Mouse (Mus musculus): ENCODE measurements at regions not wholly inside any gene's neighbourhood (a gene's known extent, or its start where the extent isn't known, plus 50 kb on each side); places are given as distances from the start of the nearest gene placed in this dataset.

DNA sequence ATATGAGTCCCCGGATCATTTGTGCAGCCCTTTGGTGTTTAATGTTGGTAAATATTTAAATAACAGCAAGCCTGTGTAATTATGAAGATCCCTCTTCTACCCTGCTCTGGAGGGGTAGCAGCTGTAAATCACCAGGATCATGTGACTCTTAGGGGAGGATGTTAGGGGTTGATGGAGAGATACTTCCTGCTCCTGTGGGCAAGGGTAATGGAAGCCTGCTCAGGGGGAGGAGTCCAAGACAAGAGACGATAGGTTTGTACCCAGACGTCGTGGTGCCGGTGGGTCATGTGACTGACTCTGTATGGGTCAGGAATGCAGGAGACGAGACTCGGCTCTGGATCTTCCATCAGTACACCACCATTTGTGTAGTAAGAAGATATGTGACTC, 166.7 kb downstream of the Cdh26 start:
- DNase-seq, result no peak

DNA sequence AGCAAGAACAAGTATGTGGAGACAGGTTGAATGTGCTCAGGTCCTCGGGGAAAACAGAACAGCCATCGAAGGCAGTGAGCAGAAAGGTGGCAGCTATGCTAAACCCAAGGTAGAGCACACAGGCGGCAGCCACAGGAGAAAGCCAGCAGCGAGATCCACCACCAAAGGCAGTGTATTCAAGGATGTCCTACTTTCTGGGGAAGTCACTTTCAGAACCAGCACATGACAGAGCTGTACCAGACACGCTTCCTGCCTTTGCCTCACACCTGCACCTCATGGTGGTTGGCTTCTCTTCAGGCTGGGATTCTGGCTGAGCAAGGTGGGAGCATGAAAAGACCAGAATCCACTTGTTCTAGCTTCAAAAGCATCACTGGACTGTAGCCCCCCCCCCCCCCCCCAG, 168.0 kb downstream of the Cdh26 start:
- no peak for DNase-seq

DNA sequence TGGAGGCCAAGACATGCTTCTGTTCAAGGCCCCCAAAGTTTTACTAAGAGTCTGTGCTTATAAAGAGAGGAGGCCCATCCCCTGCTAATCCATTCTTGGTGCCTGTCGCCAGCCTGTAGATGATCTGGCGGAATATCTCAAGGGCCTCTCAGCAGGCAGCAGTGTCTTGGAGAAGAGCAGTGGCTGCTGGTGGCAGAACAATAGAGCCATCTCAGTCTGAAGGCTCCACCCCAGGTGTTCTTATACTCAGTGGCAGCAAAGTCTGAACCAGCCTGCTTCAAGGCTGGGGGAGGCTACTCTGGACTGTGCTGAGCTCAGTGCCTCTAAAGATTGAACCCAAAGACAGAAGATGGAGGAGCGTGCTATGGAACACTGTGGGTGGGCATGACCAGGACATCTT, 168.5 kb downstream of the Cdh26 start:
- no peak for DNase-seq

DNA sequence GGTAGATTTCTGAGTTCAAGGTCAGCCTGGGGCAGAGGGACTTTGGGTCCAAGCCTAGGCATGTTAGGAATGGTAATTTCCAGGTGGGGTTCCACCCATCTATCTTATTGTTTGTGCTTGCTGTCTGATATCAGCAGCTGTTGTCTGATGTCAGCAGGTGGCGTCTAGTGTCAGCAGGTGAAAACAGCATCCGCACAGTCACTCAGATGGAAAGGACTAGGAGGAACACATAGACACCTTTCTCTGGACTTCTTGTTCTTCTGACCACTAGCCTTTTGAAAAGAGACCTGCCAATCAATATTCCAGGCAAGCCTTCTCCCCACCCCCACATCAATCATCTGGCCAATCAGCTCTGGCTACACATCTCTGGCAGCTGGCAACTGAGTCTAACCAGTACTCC, 173.1 kb downstream of the Cdh26 start:
- DNase-seq, result no peak

DNA sequence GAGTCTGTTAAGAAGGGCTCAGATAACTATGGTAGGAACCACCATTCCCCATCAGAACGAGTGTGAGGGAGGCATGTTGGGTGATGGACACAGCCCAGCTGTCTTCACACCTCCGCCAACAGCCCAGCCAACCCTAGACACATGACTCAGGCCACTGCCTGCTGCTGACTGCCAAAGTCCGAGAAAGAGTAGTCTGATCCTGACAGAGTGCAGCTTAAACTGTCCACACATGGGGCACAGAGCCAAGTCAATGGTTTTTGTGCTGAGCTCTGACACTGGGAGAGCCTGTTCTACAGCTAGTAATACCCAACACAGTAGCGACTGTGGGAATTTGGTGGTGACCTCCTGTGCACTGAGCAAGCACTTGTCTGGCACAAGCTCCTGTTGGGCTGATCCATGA, 176.4 kb downstream of the Cdh26 start:
- no peak for DNase-seq

DNA sequence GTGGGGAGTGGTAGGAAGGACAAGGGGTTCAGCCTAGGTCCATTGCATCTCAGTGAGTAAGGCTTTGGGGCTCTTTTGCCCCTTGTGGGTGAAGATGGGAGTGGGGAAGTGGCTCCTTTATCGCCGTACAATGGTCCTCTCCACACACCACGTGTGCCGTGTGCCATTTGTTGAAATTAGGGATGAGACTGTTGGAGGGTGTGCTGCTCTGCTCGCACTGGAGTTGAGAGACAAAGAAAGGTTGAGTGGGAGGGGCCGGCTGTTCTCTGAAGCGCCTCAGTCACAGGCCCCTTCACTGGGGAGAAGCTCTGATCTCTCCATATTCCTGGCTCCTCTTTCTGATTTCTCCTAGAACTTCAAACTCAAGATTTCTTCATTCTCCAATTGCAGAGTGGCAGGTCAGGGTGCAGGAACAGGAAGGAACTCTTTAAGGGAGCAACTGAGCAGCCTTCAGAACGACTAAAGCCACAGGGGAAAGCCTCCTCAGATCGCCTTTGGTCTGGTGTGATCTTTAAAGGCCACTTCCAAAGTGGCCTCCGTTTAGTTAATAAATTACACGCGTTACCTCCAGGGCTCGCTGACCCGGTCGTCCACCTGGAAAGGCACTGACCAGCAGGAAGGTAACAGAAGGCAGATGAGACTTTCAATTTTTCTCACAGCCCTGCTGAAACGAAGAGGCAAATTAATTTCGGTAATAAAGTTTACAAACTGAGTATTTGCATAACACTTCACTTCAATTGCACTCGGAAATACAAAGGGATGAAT, 180.1 kb downstream of the Cdh26 start:
- no peak for DNase-seq

DNA sequence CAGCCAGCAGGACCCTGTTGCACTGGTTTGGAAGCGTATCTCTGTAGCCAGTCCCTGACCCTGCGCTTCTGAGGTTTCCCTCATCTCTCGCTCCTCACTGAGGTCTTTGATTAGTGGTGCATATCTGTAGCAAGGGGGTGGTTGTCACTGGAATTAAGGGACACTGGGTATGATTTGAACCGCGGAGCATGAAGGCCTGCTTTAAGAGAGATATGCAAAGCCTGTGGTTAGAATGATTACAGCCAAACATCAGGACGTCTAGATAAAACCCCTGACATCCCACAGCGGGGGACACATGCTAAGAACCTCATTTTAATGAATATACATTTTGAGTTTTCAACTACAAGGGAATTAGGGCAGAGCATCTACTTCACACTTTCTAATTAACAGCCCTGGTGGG, 184.4 kb downstream of the Cdh26 start:
- no peak for DNase-seq

DNA sequence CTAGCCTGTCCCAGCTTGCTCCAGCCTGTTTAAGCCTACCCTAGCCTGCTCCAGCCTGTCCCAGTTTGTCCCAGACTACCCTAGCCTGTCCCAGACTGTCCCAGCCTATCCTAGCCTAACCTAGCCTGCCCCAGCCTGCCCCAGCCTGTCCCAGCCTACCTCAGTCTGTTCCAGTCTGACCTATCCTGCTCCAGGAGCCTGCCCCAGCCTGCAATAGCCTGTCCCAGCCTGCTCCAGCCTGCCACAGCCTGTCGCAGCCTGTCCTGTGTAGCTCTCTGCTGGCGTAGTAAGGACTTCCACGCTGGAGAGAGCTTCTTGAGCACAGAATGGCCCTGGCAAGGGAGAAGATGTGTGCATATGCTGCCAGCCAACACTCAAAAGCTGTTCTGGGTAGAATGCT, 192.5 kb downstream of the Cdh26 start:
- no peak for DNase-seq

DNA sequence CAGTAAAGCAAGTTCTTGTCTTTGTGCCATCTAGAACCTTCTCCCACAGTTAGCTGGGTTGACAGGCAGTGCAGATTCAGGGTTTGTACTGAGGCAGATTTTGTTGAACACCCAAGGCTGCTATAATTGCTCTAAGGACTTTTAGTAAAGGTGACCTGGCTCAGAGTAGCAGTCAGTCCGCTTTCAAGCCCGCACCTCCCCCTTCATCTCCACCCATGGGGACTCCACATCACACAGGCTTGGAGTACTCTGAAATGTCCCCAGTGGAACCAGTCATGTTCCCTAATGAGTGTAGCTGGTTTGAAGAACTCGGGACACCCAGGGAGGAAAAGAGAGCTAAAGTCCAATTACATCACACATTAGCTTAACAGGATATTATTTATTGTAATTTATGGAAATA, 194.1 kb downstream of the Cdh26 start:
- no peak for DNase-seq

DNA sequence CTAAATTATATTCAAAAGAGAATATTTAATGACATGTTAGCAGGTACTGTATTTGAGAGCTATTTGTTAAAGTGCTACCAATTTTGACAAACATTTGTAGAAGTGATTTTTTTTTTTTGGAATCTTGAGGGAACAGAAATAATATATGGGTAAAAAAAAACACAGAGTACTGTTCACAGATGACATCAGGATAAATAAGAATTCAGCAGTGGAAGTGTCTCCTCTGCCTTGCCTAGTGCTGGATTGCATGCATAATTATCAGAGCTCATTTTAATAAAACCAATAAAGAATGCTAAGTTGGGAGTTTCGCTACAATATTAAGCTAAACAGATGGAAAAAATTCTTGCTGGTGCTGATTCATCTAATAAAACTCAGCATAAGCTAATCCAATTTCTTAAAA, 194.6 kb downstream of the Cdh26 start:
- DNase-seq, result no peak

DNA sequence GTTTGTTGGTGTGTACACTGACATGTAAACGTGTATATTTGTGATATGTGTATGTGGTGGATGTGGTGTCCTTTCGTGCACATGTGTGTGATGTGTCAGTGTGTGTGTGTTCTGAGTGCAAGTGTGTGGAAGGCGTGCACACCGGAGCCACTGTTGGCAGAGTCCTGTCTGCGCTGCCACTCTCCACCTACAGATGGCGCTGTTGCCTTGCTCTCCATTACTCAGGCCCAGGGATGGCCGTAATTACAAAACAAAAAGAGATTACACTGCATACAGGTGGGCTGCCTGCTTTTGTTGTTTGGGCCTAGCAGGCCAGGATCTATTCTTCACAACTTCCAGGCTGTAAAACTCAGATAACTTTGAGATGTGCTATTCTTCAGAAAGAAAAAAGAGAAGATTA, 199.4 kb downstream of the Cdh26 start:
- peak; percentile 31 for DNase-seq

DNA sequence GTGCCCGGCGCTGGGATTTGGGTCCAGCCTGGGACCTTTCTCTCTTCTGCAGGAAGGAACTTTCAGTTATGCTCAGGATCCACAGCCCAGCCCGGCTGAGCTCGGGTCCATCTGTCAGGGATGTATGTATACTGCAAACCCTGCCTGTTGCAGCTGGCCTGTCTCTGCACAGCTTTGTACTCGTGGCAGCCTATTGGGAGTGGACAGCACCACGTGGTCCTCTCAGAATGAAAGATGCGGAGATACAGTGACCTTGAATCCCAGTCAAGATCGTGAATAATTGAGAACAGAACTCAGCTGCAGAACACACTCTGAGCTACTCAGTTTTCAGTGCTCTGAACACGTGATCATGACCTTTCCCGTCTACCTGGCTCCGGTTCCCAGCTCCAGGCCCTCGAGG, 200.2 kb downstream of the Cdh26 start:
- no peak for DNase-seq

DNA sequence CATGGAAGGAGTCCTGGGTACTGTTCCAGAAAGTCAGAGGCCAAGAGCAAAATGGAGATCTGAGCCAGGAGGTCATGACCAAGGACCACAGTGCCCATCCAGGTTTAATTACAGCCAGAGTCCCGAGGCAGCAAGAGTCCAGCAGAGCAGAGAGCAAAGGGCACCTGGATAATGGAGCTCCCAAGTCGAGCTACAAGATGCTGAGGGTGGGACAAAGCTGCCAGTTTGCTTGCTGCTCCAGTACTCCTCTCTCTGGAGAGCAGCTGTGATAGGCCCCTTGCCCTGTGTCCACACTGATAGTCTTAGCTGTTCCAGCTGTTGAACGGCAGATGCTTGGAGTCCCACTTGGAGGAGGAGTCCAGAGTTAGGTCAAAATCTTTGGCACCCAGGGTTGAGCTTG, 201.0 kb downstream of the Cdh26 start:
- DNase-seq, result no peak

DNA sequence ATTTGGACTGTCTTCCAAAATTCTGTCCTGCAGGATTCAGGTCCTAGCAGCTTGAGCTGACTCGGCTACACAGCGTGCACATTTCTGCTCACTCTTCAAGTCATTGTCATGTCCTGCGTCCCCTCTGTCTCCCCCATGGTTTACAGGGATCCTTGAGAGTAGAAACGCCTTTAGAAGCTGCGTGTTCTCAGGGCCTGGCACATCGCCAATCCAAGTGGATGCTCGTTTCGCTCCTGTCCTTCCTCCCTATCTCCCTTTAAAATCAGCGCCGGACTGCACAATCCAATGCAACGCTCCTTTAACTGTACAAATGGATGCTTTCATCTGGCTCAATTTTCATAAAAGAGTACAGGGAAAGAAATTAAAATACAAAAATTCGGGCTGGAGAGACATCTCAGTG, 201.6 kb downstream of the Cdh26 start:
- DNase-seq, result no peak

DNA sequence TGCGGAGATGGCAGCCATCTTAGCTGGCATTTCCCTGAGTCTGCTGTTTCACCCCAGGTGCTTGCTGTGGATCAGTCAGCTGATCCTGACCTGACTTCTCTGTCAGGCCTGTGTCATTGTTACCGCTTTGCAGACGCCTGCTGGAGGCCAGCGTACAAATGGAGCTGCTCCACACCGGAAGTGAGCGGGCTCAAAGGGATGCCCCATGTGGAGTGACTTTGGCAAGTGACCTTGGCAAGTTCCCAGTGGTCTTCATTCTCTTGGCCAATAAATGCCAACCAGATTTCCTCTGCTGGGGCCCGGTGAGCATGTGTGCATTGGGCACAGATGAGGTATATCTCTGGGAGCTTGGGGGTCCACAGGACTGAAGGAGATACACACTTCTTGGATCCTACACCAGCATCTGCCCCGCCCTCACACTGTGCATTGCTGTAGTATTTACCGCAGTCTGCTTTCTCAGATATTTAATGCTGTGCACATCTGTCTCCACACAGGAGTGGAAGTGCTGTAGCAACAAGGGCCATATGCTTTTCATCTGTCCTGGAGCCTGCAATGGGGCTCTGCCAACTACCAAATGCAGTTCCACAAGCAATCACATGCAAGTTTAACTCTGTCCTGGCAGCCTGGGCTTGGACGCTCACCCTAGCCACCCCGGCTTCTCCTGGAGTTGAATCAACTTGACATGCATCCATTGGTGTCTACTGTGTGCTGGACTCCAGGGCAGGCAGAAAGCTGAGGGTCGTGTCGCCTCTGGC, 202.7 kb downstream of the Cdh26 start:
- DNase-seq, result no peak

DNA sequence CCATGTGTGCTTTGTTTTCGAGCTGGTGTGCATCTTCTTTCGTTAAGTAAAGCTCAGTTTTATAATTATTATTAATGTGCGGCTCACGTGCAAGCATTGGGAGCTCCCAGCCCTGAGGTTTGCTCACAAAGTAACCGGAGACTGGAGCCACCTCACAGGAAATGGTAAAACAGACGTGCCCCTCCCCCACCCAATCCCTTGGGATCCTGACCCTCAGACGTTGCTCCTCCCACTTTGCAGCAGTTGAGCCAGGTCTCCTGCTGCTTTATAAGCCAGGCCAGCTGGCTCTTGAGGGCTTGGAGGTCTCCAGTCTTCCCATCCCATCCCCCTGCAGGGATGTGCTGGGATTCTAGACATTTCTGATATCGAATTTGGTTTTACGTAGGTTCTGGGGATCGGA, 203.8 kb downstream of the Cdh26 start:
- DNase-seq, result no peak

DNA sequence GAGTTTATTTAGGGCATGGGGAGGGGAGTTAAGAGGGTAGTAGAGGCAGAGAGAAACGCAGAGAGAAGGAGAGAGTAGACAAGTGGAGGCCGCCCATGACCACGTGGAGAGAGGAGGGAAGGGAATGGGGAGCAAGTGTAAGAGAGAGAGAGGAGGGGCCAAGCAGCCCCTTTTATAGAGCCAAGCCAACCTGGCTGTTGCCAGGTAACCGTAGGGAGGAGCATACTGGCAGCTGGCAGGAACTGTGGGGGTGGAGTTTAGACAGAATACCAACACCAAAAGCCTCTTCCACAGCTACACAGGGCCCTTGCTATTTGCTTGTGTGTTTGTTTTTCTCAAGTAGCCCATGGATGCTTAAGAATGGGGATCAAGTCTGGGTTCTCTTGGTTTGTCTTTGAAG, 205.4 kb downstream of the Cdh26 start:
- DNase-seq, result no peak

DNA sequence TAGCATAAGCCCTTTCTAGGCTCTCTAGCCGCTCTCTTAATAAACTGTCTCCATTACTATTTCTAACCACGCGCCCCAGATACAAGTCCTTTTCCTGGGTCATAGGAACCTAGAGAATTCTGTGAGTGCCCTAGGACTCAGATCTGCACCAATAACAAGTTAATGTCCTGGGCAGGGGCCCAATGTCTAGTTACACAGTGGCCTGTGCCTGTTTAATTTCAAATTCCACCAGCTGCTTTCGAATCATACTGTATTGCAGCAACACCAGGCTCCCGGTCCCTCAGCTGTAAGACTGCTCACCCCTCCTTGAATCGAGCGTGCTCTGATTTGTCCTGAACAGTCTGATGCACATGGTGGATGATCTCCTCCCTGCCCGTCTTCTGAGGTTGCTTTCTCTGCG, 206.6 kb downstream of the Cdh26 start:
- DNase-seq, result no peak

DNA sequence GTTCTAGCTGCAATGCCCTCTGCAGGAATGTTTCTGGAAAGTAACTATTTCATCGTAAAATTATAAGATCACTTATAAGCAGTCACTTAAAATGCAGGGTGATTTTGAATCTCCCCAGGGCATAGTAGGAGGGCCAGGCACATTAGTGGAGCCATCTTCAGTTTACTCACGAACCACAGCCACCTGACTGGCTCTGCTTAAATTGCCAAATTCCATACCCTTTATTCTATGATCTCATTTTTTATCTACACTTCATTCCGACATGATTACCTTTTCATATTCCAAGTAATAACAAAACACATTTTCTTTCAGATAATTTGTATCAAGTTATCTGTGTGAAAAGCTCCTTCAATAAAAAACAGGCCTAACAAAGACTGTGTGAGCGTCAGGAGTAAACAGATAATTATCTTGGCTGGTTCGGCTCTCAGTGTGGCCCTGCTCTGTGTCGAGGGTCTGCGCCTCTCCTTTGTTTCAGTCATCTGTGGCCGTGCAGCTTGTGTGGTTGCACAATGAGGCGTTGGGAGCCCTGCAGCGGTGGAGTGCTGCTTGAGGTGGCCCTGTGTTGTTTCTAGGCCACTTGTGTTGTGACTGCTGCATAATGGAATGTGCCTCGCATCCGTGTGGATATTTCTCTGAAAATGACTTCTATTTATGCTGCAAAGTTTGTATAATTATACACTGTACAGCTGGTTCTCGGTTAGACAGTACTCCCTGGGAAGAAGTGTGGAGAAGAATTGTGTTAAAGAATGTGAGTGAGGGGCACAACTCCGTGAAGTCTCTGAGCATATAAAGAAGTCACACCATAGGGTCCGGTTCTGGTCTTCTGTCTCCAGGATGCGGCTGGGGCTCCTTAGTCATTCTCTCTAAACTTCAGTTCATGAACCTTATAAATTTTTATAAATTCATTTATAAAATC, 212.1 kb downstream of the Cdh26 start:
- no peak for DNase-seq

DNA sequence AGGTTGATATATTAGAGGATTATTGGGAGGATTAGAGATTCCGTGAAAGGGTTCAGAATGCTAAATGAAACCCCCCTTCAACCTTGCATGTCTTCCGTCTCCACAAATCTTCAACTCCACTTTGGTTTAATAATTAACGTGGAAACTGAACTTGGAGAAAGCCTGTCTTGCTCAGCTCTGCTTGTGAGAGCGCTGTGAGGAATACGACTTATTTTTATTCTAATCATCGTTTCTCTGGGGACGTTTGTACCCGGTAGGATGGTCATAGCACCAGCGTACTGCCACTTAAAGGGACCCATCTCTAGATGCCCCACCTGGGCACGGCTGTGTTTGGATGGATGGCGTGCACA, 212.7 kb downstream of the Cdh26 start:
- no peak for DNase-seq

DNA sequence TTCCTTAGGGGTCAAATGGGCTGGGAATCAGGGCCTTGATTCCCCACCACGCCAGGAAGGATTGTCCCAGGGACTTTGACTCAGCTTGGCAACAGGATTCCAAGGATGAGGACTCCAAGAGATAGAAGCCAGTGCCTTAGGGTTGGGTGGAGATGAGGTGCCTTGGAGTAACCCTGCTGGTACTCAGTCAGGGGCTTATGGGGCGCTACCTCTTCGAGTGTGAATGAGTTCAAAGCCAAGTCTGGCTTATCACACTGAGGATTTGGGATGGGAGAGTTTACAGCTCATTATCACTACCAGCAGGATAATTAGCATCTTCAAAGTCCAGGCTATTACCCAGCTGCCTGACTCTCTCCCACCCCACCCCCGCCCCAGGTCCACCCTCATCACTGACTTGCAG, 213.5 kb downstream of the Cdh26 start:
- no peak for DNase-seq

DNA sequence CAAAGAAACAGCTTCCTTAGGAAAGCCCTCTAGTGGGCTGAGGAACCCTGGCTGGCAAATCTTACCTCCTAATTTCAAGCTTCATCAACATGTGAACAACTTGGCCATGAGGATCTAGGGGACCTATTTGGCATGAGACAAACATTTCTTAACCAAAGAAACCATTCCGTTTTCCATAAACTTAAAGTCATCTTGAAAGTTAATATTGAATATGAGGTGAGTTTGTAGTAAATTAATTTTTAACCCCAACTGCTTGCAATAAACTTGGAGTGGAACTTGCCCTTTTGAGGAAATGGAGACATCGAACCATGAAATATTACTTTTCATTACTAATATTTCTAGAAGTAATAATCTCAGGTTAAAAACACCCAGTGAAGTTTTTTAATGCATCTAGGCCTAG, 229.7 kb downstream of the Cdh26 start:
- no peak for DNase-seq

DNA sequence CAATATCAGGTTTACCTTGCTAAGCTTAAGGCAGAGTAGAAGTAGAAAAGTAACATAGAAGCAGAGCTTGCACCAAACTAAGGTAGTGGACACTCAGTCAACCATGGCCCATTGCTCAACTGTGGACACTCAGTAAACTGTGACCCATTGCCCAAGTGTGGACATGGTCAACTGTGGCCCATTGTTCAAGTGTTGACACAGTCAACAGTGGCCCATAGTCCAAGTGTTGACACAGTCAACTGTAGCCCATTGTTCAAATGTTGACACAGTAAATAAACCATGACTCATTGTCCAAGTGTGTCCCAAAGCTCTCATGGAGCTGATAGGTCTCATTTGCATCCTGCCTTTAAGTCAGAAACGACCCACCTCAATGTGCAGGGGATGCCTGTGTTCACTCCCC, 232.1 kb downstream of the Cdh26 start:
- DNase-seq, result no peak

DNA sequence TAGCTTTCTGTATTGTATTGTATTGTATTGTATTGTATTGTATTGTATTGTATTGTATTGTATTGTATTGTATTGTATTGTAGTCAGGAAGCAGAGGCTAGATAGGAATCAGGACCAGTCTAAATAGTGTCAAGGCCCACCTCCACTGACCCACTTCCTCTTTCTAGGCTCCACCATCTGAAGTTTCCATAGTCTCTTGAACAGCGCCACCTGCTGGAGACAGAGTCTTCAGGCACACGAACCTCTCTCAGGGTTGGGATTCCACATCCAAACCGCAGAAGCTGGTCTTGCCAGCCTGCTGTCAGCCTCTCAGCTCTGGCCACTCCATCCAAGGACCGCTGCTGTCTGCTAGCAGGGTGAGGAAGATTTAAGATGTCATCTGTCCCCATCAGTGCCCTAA, 234.6 kb downstream of the Cdh26 start:
- DNase-seq, result no peak
